ENCODE assay signal across 8 mouse cellular contexts in genomic region chr5:114948891-114949290, GRCm38 (mm10). TPM values are rescaled to one million over a fixed set of nuclear protein-coding genes. Genes with fewer than 3 reads are reported as not detected.
DNase-seq lines count a peak whose midpoint lies in the region; ATAC-seq lines count a peak whose summit lies in the region.

No protein-coding gene starts in this region.

- H3K4me1 ChIP-seq in forebrain, embryonic 14.5 days (ENCODE audit: control insufficient read depth, insufficient read depth, low read length): no peaks in the 10 kb centered on the region
- H3K4me1 ChIP-seq in forebrain, embryonic 16.5 days (replicated peaks; ENCODE audit: control insufficient read depth, insufficient read depth, low read length): no peaks in the 10 kb centered on the region
- H3K4me1 ChIP-seq in embryonic facial prominence, embryonic 14.5 days (ENCODE audit: control insufficient read depth, insufficient read depth, low read length): peaks cover 7% of the 10 kb centered on the region; the same call in 1 of the 2 replicates
- H3K4me1 ChIP-seq in forebrain, embryonic 11.5 days (replicated peaks; ENCODE audit: control insufficient read depth, insufficient read depth, low read length): no peaks in the 10 kb centered on the region

- H3K9me3 ChIP-seq in forebrain, embryonic 14.5 days (replicated peaks; ENCODE audit: control insufficient read depth, low read length): no peaks in the 10 kb centered on the region
- no peaks in the 10 kb centered on the region for H3K9me3 ChIP-seq in forebrain, embryonic 16.5 days (ENCODE audit: control insufficient read depth, low read length)
- no peaks in the 10 kb centered on the region for H3K9me3 ChIP-seq in embryonic facial prominence, embryonic 14.5 days (ENCODE audit: control insufficient read depth, low read length)
- H3K9me3 ChIP-seq in forebrain, embryonic 11.5 days (ENCODE audit: control insufficient read depth, low read length): no peaks in the 10 kb centered on the region

- H3K9ac ChIP-seq in forebrain, embryonic 14.5 days (ENCODE audit: low read length): 0 out of 2 replicates have a peak overlapping the region, but pooled peaks have one; percentile 5
- no peak overlapping the region for H3K9ac ChIP-seq in forebrain, embryonic 16.5 days (replicated peaks; ENCODE audit: low read depth, low read length)
- H3K9ac ChIP-seq in embryonic facial prominence, embryonic 14.5 days (ENCODE audit: low read depth, low read length): no peak overlapping the region
- no peak overlapping the region for H3K9ac ChIP-seq in forebrain, embryonic 11.5 days (ENCODE audit: low read length)

- H3K36me3 ChIP-seq in forebrain, embryonic 14.5 days (ENCODE audit: control insufficient read depth, insufficient read depth, low read length): peaks cover 47% of the 10 kb centered on the region
- H3K36me3 ChIP-seq in forebrain, embryonic 16.5 days (ENCODE audit: control insufficient read depth, insufficient read depth): peaks cover 20% of the 10 kb centered on the region
- peaks cover 43% of the 10 kb centered on the region for H3K36me3 ChIP-seq in embryonic facial prominence, embryonic 14.5 days (ENCODE audit: control insufficient read depth, insufficient read depth, low read length)
- peaks cover 4% of the 10 kb centered on the region for H3K36me3 ChIP-seq in forebrain, embryonic 11.5 days (ENCODE audit: control insufficient read depth, insufficient read depth, low read length)

- ATAC-seq in forebrain, embryonic 14.5 days: no peak
- no peak for ATAC-seq in forebrain, embryonic 16.5 days
- no peak for ATAC-seq in embryonic facial prominence, embryonic 14.5 days (ENCODE audit: low read depth)
- no peak for ATAC-seq in CD4-positive, CD25-positive, alpha-beta regulatory T cell, adult 4 months
- ATAC-seq in forebrain, embryonic 11.5 days (replicated peaks; ENCODE audit: low FRiP score): no peak

- no peak overlapping the region for H3K4me3 ChIP-seq in forebrain, embryonic 14.5 days (ENCODE audit: low read depth, low read length)
- H3K4me3 ChIP-seq in forebrain, embryonic 16.5 days (replicated peaks; ENCODE audit: low read length): no peak overlapping the region
- no peak overlapping the region for H3K4me3 ChIP-seq in embryonic facial prominence, embryonic 14.5 days (ENCODE audit: low read depth, low read length)
- no peak overlapping the region for H3K4me3 ChIP-seq in forebrain, embryonic 11.5 days (ENCODE audit: low read depth, low read length)

- no peak overlapping the region for H3K27ac ChIP-seq in forebrain, embryonic 14.5 days (ENCODE audit: low read depth, low read length)
- no peak overlapping the region for H3K27ac ChIP-seq in forebrain, embryonic 16.5 days (ENCODE audit: low read length)
- H3K27ac ChIP-seq in embryonic facial prominence, embryonic 14.5 days (replicated peaks; ENCODE audit: low read depth, low read length): no peak overlapping the region
- no peak overlapping the region for H3K27ac ChIP-seq in forebrain, embryonic 11.5 days (ENCODE audit: low read depth, low read length)

- no peaks in the 10 kb centered on the region for H3K27me3 ChIP-seq in forebrain, embryonic 14.5 days (replicated peaks; ENCODE audit: control insufficient read depth, insufficient read depth, low read length)
- H3K27me3 ChIP-seq in forebrain, embryonic 16.5 days (replicated peaks; ENCODE audit: control insufficient read depth, insufficient read depth, low read length): no peaks in the 10 kb centered on the region
- no peaks in the 10 kb centered on the region for H3K27me3 ChIP-seq in embryonic facial prominence, embryonic 14.5 days (replicated peaks; ENCODE audit: control insufficient read depth, insufficient read depth, low read length)
- H3K27me3 ChIP-seq in forebrain, embryonic 11.5 days (ENCODE audit: control insufficient read depth, insufficient read depth, low read length): no peaks in the 10 kb centered on the region

- H3K4me2 ChIP-seq in forebrain, embryonic 14.5 days (ENCODE audit: low read length): no peak overlapping the region
- no peak overlapping the region for H3K4me2 ChIP-seq in forebrain, embryonic 16.5 days (ENCODE audit: low read length)
- no peak overlapping the region for H3K4me2 ChIP-seq in embryonic facial prominence, embryonic 14.5 days (ENCODE audit: low read depth, low read length)
- H3K4me2 ChIP-seq in forebrain, embryonic 11.5 days (ENCODE audit: low read depth, low read length, severe bottlenecking): no peak overlapping the region

- 58% methylated on average over 6 of the region's 6 CpGs for WGBS in forebrain, embryonic 14.5 days
- whole genome bisulfite sequencing in forebrain, embryonic 16.5 days: 55% methylated on average over 6 of the region's 6 CpGs
- 57% methylated on average over 6 of the region's 6 CpGs for WGBS in embryonic facial prominence, embryonic 14.5 days
- WGBS in forebrain, embryonic 11.5 days: 87% methylated on average over 6 of the region's 6 CpGs

- DNase-seq in forebrain, embryonic 14.5 days (ENCODE audit: low spot score): peak; percentile 41
- peak; percentile 32 for DNase-seq in Muller cell, postnatal 12 days (ENCODE audit: inconsistent ontology term)
- DNase-seq in embryonic facial prominence, embryonic 14.5 days (ENCODE audit: low spot score): peak; percentile 51
- DNase-seq in kidney, postnatal 36 days: peak; percentile 60 to 75
- DNase-seq in frontal cortex, postnatal 14 days (ENCODE audit: low spot score in 2 of 2): no peak
- no peak for DNase-seq in forebrain, embryonic 11.5 days (ENCODE audit: low spot score)

RNA-seq across cellular contexts. Expression of gene 2210016L21Rik, which starts 6.9 kb away (rescaled TPM):
- 90.5 and 95.3 TPM in 2 replicates for polyA plus RNA-seq in forebrain, embryonic 14.5 days (2014; fragmentation: Nextera tagmentation; extraction: Ambion mirVana)
- polyA plus RNA-seq in forebrain, embryonic 16.5 days (2015; fragmentation: Nextera tagmentation; extraction: Ambion mirVana): 84.1 and 106 TPM in 2 replicates
- polyA plus RNA-seq in embryonic facial prominence, embryonic 14.5 days (2014; fragmentation: Nextera tagmentation; extraction: Ambion mirVana): 46.8 and 63.2 TPM in 2 replicates
- 10 to 100 TPM; 34.5 to 46.3 TPM for polyA plus RNA-seq in CD4-positive, CD25-positive, alpha-beta regulatory T cell, adult 4 months (2017; shearing (Covaris generic))
- polyA plus RNA-seq in forebrain, embryonic 11.5 days (2014; fragmentation: Nextera tagmentation; extraction: Ambion mirVana): 49.8 and 51.5 TPM in 2 replicates

RNA-seq across cellular contexts. Expression of gene Hnf1a, which starts 22.0 kb away (rescaled TPM):
- not detected in 2 replicates for polyA plus RNA-seq in forebrain, embryonic 14.5 days (2014; fragmentation: Nextera tagmentation; extraction: Ambion mirVana)
- polyA plus RNA-seq in forebrain, embryonic 16.5 days (2015; fragmentation: Nextera tagmentation; extraction: Ambion mirVana): 0.06 TPM in 1 of 2 replicates, not detected in the other
- 0.10 TPM in 2 replicates for polyA plus RNA-seq in embryonic facial prominence, embryonic 14.5 days (2014; fragmentation: Nextera tagmentation; extraction: Ambion mirVana)
- polyA plus RNA-seq in CD4-positive, CD25-positive, alpha-beta regulatory T cell, adult 4 months (2017; shearing (Covaris generic)): under 1 TPM in 1 of 2 experiments, not detected in 1; 0.09 TPM
- not detected in 2 replicates for polyA plus RNA-seq in forebrain, embryonic 11.5 days (2014; fragmentation: Nextera tagmentation; extraction: Ambion mirVana)

RNA-seq across cellular contexts. Expression of gene Oasl1, which starts 25.9 kb away (rescaled TPM):
- 0.10 and 0.28 TPM in 2 replicates for polyA plus RNA-seq in forebrain, embryonic 14.5 days (2014; fragmentation: Nextera tagmentation; extraction: Ambion mirVana)
- 0.39 and 0.41 TPM in 2 replicates for polyA plus RNA-seq in forebrain, embryonic 16.5 days (2015; fragmentation: Nextera tagmentation; extraction: Ambion mirVana)
- polyA plus RNA-seq in embryonic facial prominence, embryonic 14.5 days (2014; fragmentation: Nextera tagmentation; extraction: Ambion mirVana): 0.56 and 0.85 TPM in 2 replicates
- polyA plus RNA-seq in CD4-positive, CD25-positive, alpha-beta regulatory T cell, adult 4 months (2017; shearing (Covaris generic)): 1 to 10 TPM; 5.8 to 9.1 TPM
- polyA plus RNA-seq in forebrain, embryonic 11.5 days (2014; fragmentation: Nextera tagmentation; extraction: Ambion mirVana): 0.20 TPM in 1 of 2 replicates, not detected in the other

RNA-seq across cellular contexts. Expression of gene Oasl2, which starts 52.2 kb away (rescaled TPM):
- polyA plus RNA-seq in forebrain, embryonic 14.5 days (2014; fragmentation: Nextera tagmentation; extraction: Ambion mirVana): 2.3 and 2.6 TPM in 2 replicates
- 2.8 and 3.5 TPM in 2 replicates for polyA plus RNA-seq in forebrain, embryonic 16.5 days (2015; fragmentation: Nextera tagmentation; extraction: Ambion mirVana)
- polyA plus RNA-seq in embryonic facial prominence, embryonic 14.5 days (2014; fragmentation: Nextera tagmentation; extraction: Ambion mirVana): 3.5 and 5.0 TPM in 2 replicates
- polyA plus RNA-seq in CD4-positive, CD25-positive, alpha-beta regulatory T cell, adult 4 months (2017; shearing (Covaris generic)): 10 to 100 TPM; 19.0 to 21.2 TPM
- polyA plus RNA-seq in forebrain, embryonic 11.5 days (2014; fragmentation: Nextera tagmentation; extraction: Ambion mirVana): 1.4 and 1.5 TPM in 2 replicates

Comparison
In these comparisons a context has a peak if more than half of its experiments do, and no peak if none do; other contexts are left out.
1. DNase-seq: peak in forebrain, embryonic 14.5 days (single experiment), Muller cell, postnatal 12 days (single experiment), embryonic facial prominence, embryonic 14.5 days (single experiment) and kidney, postnatal 36 days (2 of 2); none in frontal cortex, postnatal 14 days (0 of 2) and forebrain, embryonic 11.5 days (single experiment).